Mouse (Mus musculus) right cerebral cortex, postnatal 14 days (tissue): Measurements from ENCODE around the gene Nts.
"Not testable (repeated sequence)": the region's sequence is repeated elsewhere in the genome, so short reads cannot be mapped to it uniquely, and the experiment has no call there.

Experiments used
- DNase-seq: peaks from one replicate; pipeline ENCODE4 v3.0.0; 2022

Nts gene

GRCm38 (mm10) chr10:102490386-102490785 lies at the start of gene Nts:
TSS of gene Nts (minus strand) at chr10:102490486.
- DNase-seq: no peak

DNA sequence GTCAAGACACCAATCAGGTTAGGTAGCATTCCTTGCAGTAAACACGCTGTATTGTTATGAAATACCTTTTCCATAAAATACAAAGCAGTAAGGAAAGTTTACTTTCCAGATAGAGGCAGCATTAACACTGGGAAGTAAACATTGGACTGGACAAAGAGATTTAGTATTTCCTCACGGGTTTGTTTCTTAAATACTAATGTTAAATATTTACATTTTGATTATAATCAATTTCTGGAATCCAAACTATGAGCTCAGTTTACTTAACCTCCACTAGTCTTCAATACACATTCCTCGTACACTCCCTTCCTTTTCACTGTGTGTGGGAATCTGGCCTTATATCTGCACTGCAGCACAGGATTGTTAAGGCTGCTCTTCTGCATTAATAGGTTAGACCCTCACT lies 37.6 kb upstream of the Nts start:
- DNase-seq: no peak

GRCm38 (mm10) chr10:102514159-102514558 lies 23.9 kb upstream of the Nts start:
- DNase-seq: no peak

DNA sequence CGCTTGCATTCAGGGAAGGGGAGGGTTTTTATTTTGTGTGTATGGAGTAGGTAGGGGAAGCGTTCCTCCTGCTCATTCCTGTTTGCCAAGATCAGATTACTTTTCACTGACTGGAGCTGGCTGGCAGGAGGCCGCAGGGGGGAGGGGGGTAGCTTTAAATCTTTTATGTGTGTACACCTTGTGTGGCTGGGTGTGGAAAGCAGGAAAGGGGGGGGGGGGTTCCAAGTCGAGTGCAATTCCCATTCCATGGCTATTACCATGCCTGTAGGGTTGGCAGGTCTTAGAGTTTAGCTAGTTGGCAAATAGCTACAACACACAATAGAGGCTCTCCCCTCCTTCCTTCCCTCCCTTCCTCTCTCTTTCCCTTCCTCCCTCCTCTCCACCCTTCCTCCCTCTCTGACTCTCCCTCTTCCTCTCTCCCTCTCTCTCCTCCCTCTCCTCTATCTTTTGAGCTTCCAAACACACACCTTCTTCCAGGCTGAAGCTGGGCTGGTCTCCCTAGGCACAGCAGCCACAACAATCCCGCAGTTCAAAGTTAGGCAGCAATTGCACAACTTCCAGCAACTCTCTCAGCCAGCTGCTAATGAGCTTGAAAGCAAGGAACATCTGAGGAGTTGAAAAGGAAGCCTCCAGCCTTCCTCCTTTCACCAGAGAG lies 21.6 kb upstream of the Nts start, which contains the start of gene Rassf9:
Gene Rassf9, plus strand, starts transcription at position 416 of the 655 bp plus-strand sequence.
- DNase-seq: no peak

GRCm38 (mm10) chr10:102511461-102511806 lies 21.1 kb upstream of the Nts start:
- no peak for DNase-seq

DNA sequence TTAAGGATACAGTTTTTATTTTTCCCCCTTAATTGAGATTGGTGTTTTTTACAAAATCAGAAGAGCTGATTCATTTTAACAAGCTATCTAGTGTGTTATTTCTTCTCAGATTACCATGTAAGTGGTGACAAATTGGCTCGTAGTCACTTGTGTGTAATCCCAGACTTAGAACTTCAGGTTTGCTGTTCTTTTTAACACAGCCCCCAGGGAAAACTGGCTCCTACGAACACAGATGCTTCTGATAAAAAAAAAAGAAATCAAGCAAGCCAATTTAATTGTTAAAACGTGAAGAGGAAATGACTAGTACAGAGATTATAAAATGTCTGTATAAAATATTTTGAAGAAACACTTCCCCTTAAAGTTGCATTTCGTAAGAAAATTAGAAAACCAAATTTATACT lies 17.1 kb upstream of the Nts start:
- DNase-seq: no peak

GRCm38 (mm10) chr10:102498754-102499153 lies 8.5 kb upstream of the Nts start:
- no peak for DNase-seq

GRCm38 (mm10) chr10:102491792-102492191 lies 1.5 kb upstream of the Nts start:
- peak; percentile 66 for DNase-seq

GRCm38 (mm10) chr10:102469412-102469811 lies 20.9 kb downstream of the Nts start:
- no peak for DNase-seq

GRCm38 (mm10) chr10:102451756-102452155 lies 38.5 kb downstream of the Nts start:
- DNase-seq: peak; percentile 16

- peak; percentile 57 for DNase-seq
Observed at GRCm38 (mm10) chr10:102449449-102449848, 40.8 kb downstream of the Nts start.

GRCm38 (mm10) chr10:102444912-102445556 lies 45.3 kb downstream of the Nts start:
- DNase-seq: no peak

DNA sequence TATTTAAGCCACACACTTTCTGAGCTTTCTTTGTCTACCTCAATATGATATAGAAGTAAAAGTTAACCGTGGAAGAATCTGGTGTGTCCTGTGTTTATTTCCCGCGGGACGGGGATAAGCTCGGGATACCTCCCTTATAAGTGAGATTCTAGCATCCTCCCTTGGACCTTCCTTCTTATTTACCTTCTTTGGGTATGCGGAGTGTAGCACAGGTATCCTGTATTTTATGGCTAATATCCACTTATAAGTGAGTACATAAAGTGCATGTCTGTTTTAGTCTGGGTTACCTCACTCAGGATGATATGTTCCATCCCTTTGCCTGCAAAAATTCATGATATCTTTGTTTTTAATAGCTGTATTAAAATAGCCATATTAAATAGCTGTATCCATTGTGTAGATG lies 54.8 kb downstream of the Nts start:
- not testable (repeated sequence) for DNase-seq

DNA sequence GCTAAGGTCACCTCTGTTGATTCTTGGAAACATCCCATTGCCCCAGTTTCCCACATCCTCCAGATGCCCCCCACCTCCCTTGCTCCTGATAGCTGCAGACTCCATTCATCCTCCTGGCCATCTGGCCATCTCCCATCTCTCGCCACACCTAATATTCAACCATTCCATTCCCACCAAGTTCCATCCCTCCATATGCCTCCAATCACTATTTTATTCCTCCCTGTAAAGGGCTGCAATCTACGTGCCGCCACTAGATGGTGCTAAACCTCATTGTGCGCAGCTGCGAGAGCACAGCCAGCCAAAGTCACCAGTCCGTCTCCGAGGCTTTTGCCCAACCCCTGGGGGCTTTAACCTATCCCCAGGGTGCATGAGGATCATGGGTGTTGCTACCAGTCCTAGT lies 55.2 kb downstream of the Nts start:
- DNase-seq: peak; percentile 24
